Mouse (Mus musculus): ENCODE results near the gene Endov. TPM values are rescaled to one million over a fixed set of nuclear protein-coding genes. Genes with fewer than 3 reads are reported as not detected.

Gene Endov
- polyA plus RNA-seq (2015; fragmentation: Illumina TruSeq; extraction: RNeasy Lipid Tissue Mini Kit (QIAGEN cat#74804); ENCODE audit: low read depth, low replicate concordance), result 18.7 TPM

GRCm38 (mm10) chr11:119490861-119491689 lies at the start of gene Endov:
Gene Endov, plus strand, starts transcription at chr11:119491347.

GRCm38 (mm10) chr11:119547183-119547921 lies 56.2 kb downstream of the Endov start, which contains the start of gene Nptx1:
Gene Nptx1, minus strand, starts transcription at chr11:119547753.

Other genes with a start within 250 kb of the Endov start
- gene Gaa, start 223.5 kb upstream of the Endov start, polyA plus RNA-seq (2015; fragmentation: Illumina TruSeq; extraction: RNeasy Lipid Tissue Mini Kit (QIAGEN cat#74804); ENCODE audit: low read depth, low replicate concordance), result 179 TPM
- 86.1 TPM for gene Eif4a3, start 191.3 kb upstream of the Endov start, polyA plus RNA-seq (2015; fragmentation: Illumina TruSeq; extraction: RNeasy Lipid Tissue Mini Kit (QIAGEN cat#74804); ENCODE audit: low read depth, low replicate concordance)
- gene Card14, start 183.6 kb upstream of the Endov start, polyA plus RNA-seq (2015; fragmentation: Illumina TruSeq; extraction: RNeasy Lipid Tissue Mini Kit (QIAGEN cat#74804); ENCODE audit: low read depth, low replicate concordance), result 0.13 TPM
- 3.9 TPM for gene Sgsh, start 135.8 kb upstream of the Endov start, polyA plus RNA-seq (2015; fragmentation: Illumina TruSeq; extraction: RNeasy Lipid Tissue Mini Kit (QIAGEN cat#74804); ENCODE audit: low read depth, low replicate concordance)
- 4.3 TPM for gene Slc26a11, start 135.8 kb upstream of the Endov start, polyA plus RNA-seq (2015; fragmentation: Illumina TruSeq; extraction: RNeasy Lipid Tissue Mini Kit (QIAGEN cat#74804); ENCODE audit: low read depth, low replicate concordance)
- 5.3 TPM for gene Rnf213, start 98.2 kb upstream of the Endov start, polyA plus RNA-seq (2015; fragmentation: Illumina TruSeq; extraction: RNeasy Lipid Tissue Mini Kit (QIAGEN cat#74804); ENCODE audit: low read depth, low replicate concordance)
- gene Nptx1, start 56.4 kb downstream of the Endov start, polyA plus RNA-seq (2015; fragmentation: Illumina TruSeq; extraction: RNeasy Lipid Tissue Mini Kit (QIAGEN cat#74804); ENCODE audit: low read depth, low replicate concordance), result 156 TPM
- gene Rptor, start 111.6 kb downstream of the Endov start, polyA plus RNA-seq (2015; fragmentation: Illumina TruSeq; extraction: RNeasy Lipid Tissue Mini Kit (QIAGEN cat#74804); ENCODE audit: low read depth, low replicate concordance), result 32.1 TPM

Data from brain, adult 10 weeks (tissue).